Mouse (Mus musculus) mouse embryonic stem cell (cell line): Measurements from ENCODE around the gene Ndufa13.
"Not testable (repeated sequence)": the region's sequence is repeated elsewhere in the genome, so short reads cannot be mapped to it uniquely, and the experiment has no call there.

ENCODE experiments used
- in situ Hi-C, 2 experiments: fragments of 300-500 bp; cut with MboI; formaldehyde crosslinking; loops; 1 replicate in 1 of 2; 3 replicates in 1 of 2; pipeline ENCODE4 v1.14.3; 2019 to 2020; ENCODE audit warnings: low sequenced_read_pairs in 2 of 2, low pct_unique_long_range_greater_than_20kb in 1 of 2, mixed read lengths in 1 of 2; ENCODE audit not compliant: unreplicated experiment in 1 of 2

Ndufa13 gene

GRCm38 (mm10) chr8:69902163-69903062 lies at the start of gene Ndufa13, which contains the start of the genes Tssk6 and Yjefn3:
Ndufa13 (minus strand) TSS chr8:69902558.
Tssk6 (plus strand) TSS chr8:69902184.
Yjefn3 (minus strand) TSS chr8:69902712.
- in situ Hi-C loops, result no loop called here

GRCm38 (mm10) chr8:69950300-69950699 lies 47.9 kb upstream of the Ndufa13 start:
- in situ Hi-C loops, result no loop called here

GRCm38 (mm10) chr8:69942495-69942894 lies 40.1 kb upstream of the Ndufa13 start:
- in situ Hi-C loops, result not testable (repeated sequence)

GRCm38 (mm10) chr8:69940386-69940785 lies 38.0 kb upstream of the Ndufa13 start:
- in situ Hi-C loops, result no loop called here

GRCm38 (mm10) chr8:69939633-69940032 lies 37.3 kb upstream of the Ndufa13 start:
- in situ Hi-C loops, result no loop called here

- in situ Hi-C loops, result no loop called here
Observed at GRCm38 (mm10) chr8:69938245-69938982, 36.1 kb upstream of the Ndufa13 start.

GRCm38 (mm10) chr8:69937466-69937865 lies 35.1 kb upstream of the Ndufa13 start:
- in situ Hi-C loops, result no loop called here

- in situ Hi-C loops, result no loop called here
Observed at GRCm38 (mm10) chr8:69936050-69936794, 33.9 kb upstream of the Ndufa13 start.

- in situ Hi-C loops, result no loop called here
Observed at GRCm38 (mm10) chr8:69935431-69935830, 33.1 kb upstream of the Ndufa13 start.

GRCm38 (mm10) chr8:69934582-69934981 lies 32.2 kb upstream of the Ndufa13 start:
- in situ Hi-C loops, result no loop called here

- in situ Hi-C loops, result no loop called here
Observed at GRCm38 (mm10) chr8:69933811-69934210, 31.5 kb upstream of the Ndufa13 start.

- in situ Hi-C loops, result no loop called here
Observed at GRCm38 (mm10) chr8:69926901-69927300, 24.5 kb upstream of the Ndufa13 start.

GRCm38 (mm10) chr8:69923986-69924385 lies 21.6 kb upstream of the Ndufa13 start:
- in situ Hi-C loops, result no loop called here

GRCm38 (mm10) chr8:69921141-69921540 lies 18.8 kb upstream of the Ndufa13 start:
- in situ Hi-C loops, result no loop called here

- in situ Hi-C loops, result loop anchor here in 1 of 2 experiments (5.0 kb wide), 1 partner anchor 77 kb away; the partner anchor contains the start of gene Gatad2a
Observed at GRCm38 (mm10) chr8:69919876-69920662, 17.7 kb upstream of the Ndufa13 start.

- in situ Hi-C loops, result loop anchor here in 1 of 2 experiments (5.0 kb wide), 1 partner anchor 78 kb away; the partner anchor contains the start of gene Gatad2a
Observed at GRCm38 (mm10) chr8:69919010-69919409, 16.7 kb upstream of the Ndufa13 start.

GRCm38 (mm10) chr8:69918506-69918905 lies 16.1 kb upstream of the Ndufa13 start:
- in situ Hi-C loops, result loop anchor here in 1 of 2 experiments (5.0 kb wide), 1 partner anchor 79 kb away; the partner anchor contains the start of gene Gatad2a

- in situ Hi-C loops, result loop anchor here in 1 of 2 experiments (5.0 kb wide), 1 partner anchor 82 kb away; the partner anchor contains the start of gene Gatad2a
Observed at GRCm38 (mm10) chr8:69915748-69916147, 13.4 kb upstream of the Ndufa13 start.
